Comparison of ENCODE assay signal across 8 mouse cellular contexts in genomic region chr11:58322824-58323569, GRCm38 (mm10). TPM values are rescaled to one million over a fixed set of nuclear protein-coding genes. Genes with fewer than 3 reads are reported as not detected.
DNase-seq lines count a peak whose midpoint lies in the region; ATAC-seq and TF ChIP-seq lines count a peak whose summit lies in the region.

No protein-coding gene starts in this region.

- peak; percentile 86 for TF ChIP-seq POLR2A in kidney, adult 2 months (IDR thresholded peaks at IDR 0.05; ENCODE audit: low read depth, low read length)
- TF ChIP-seq POLR2A in small intestine, adult 2 months (IDR thresholded peaks at IDR 0.05; ENCODE audit: low read depth, low read length): peak; percentile 77; the same call in 1 of the 2 replicates

- H3K36me3 ChIP-seq in embryonic facial prominence, embryonic 12.5 days: peaks cover 25% of the 10 kb centered on the region
- H3K36me3 ChIP-seq in kidney, adult 2 months (ENCODE audit: control insufficient read depth, insufficient read depth, low read length): no peaks in the 10 kb centered on the region
- H3K36me3 ChIP-seq in limb, embryonic 11.5 days (ENCODE audit: control insufficient read depth, insufficient read depth, low read length): no peaks in the 10 kb centered on the region
- H3K36me3 ChIP-seq in midbrain, embryonic 13.5 days: peaks cover 32% of the 10 kb centered on the region
- H3K36me3 ChIP-seq in small intestine, adult 2 months (ENCODE audit: control insufficient read depth, insufficient read depth, low read length): peaks cover 7% of the 10 kb centered on the region

- peak; percentile 95 for DNase-seq in 3T3-L1 (ENCODE audit: low read depth, low spot score)
- DNase-seq in adrenal gland, postnatal 36 days: peak; percentile 99
- peak; percentile 97 to 98 for DNase-seq in heart, adult 18-20 months
- peak; percentile 99 for DNase-seq in kidney, adult 2 months
- peak; percentile 96 for DNase-seq in limb, embryonic 11.5 days (ENCODE audit: low spot score)

- peaks cover 17% of the 10 kb centered on the region for H3K4me1 ChIP-seq in embryonic facial prominence, embryonic 12.5 days
- peaks cover 10% of the 10 kb centered on the region for H3K4me1 ChIP-seq in kidney, adult 2 months (ENCODE audit: control insufficient read depth, insufficient read depth, low read length)
- peaks cover 4% of the 10 kb centered on the region; the same call in 1 of the 2 replicates for H3K4me1 ChIP-seq in limb, embryonic 11.5 days (ENCODE audit: control insufficient read depth, insufficient read depth, low read length)
- H3K4me1 ChIP-seq in midbrain, embryonic 13.5 days (replicated peaks): peaks cover 20% of the 10 kb centered on the region
- no peaks in the 10 kb centered on the region; the same call in 1 of the 2 replicates for H3K4me1 ChIP-seq in small intestine, adult 2 months (ENCODE audit: control insufficient read depth, insufficient read depth, insufficient read length, low read length)

- peak overlapping the region; percentile 84 for H3K4me2 ChIP-seq in embryonic facial prominence, embryonic 12.5 days (replicated peaks)
- H3K4me2 ChIP-seq in limb, embryonic 11.5 days (ENCODE audit: low read depth, severe bottlenecking): peak overlapping the region; percentile 74
- peak overlapping the region; percentile 87 for H3K4me2 ChIP-seq in midbrain, embryonic 13.5 days (replicated peaks)

- no peaks in the 10 kb centered on the region for H3K27me3 ChIP-seq in embryonic facial prominence, embryonic 12.5 days
- no peaks in the 10 kb centered on the region for H3K27me3 ChIP-seq in kidney, adult 2 months (replicated peaks; ENCODE audit: control insufficient read depth, insufficient read depth, low read length)
- no peaks in the 10 kb centered on the region for H3K27me3 ChIP-seq in limb, embryonic 11.5 days (ENCODE audit: control insufficient read depth, insufficient read depth, low read length)
- no peaks in the 10 kb centered on the region for H3K27me3 ChIP-seq in midbrain, embryonic 13.5 days
- no peaks in the 10 kb centered on the region for H3K27me3 ChIP-seq in small intestine, adult 2 months (ENCODE audit: control insufficient read depth, insufficient read depth, low read length)

- ATAC-seq in embryonic facial prominence, embryonic 12.5 days (ENCODE audit: insufficient number of reproducible peaks, insufficient read depth, low FRiP score, low TSS enrichment): peak; percentile 98
- ATAC-seq in limb, embryonic 11.5 days (ENCODE audit: insufficient number of reproducible peaks, low FRiP score, low TSS enrichment, low read depth): peak; percentile 98
- peak; percentile 99 for ATAC-seq in midbrain, embryonic 13.5 days

- H3K9ac ChIP-seq in embryonic facial prominence, embryonic 12.5 days: peak overlapping the region; percentile 86
- H3K9ac ChIP-seq in limb, embryonic 11.5 days (ENCODE audit: low read length): peak overlapping the region; percentile 79
- peak overlapping the region; percentile 89 for H3K9ac ChIP-seq in midbrain, embryonic 13.5 days (replicated peaks)

- 0 out of 2 replicates have a peak, but pooled peaks have one; percentile 0 for TF ChIP-seq CTCF in kidney, adult 2 months (conservative IDR thresholded peaks at IDR 0.05; ENCODE audit: insufficient read depth, insufficient read length, low read depth, low read length)
- TF ChIP-seq CTCF in small intestine, adult 2 months (IDR thresholded peaks at IDR 0.05; ENCODE audit: extremely low read depth, insufficient read length, insufficient replicate concordance, low read depth, low read length): no peak

- H3K9me3 ChIP-seq in embryonic facial prominence, embryonic 12.5 days: no peaks in the 10 kb centered on the region
- H3K9me3 ChIP-seq in limb, embryonic 11.5 days (ENCODE audit: control insufficient read depth, low read length): no peaks in the 10 kb centered on the region
- H3K9me3 ChIP-seq in midbrain, embryonic 13.5 days: no peaks in the 10 kb centered on the region

- WGBS in embryonic facial prominence, embryonic 12.5 days: under 1% methylated on average over 63 of the region's 63 CpGs
- WGBS in kidney, adult 2 months: under 1% methylated on average over 63 of the region's 63 CpGs
- WGBS in limb, embryonic 11.5 days: under 1% methylated on average over 51 of the region's 63 CpGs
- under 1% methylated on average over 55 of the region's 63 CpGs for WGBS in midbrain, embryonic 13.5 days
- under 1% methylated on average over 63 of the region's 63 CpGs for WGBS in small intestine, adult 2 months

- peak overlapping the region; percentile 95 for H3K27ac ChIP-seq in embryonic facial prominence, embryonic 12.5 days
- peak overlapping the region; percentile 93 for H3K27ac ChIP-seq in kidney, adult 2 months (ENCODE audit: insufficient read depth, low read depth, low read length)
- peak overlapping the region; percentile 90 for H3K27ac ChIP-seq in limb, embryonic 11.5 days (replicated peaks; ENCODE audit: low read depth, low read length)
- H3K27ac ChIP-seq in midbrain, embryonic 13.5 days: peak overlapping the region; percentile 95
- H3K27ac ChIP-seq in small intestine, adult 2 months (ENCODE audit: insufficient read depth, low read depth, low read length): peak overlapping the region; percentile 80

- peak overlapping the region; percentile 82 for H3K4me3 ChIP-seq in embryonic facial prominence, embryonic 12.5 days
- H3K4me3 ChIP-seq in kidney, adult 2 months (ENCODE audit: insufficient read depth, low read depth, low read length): peak overlapping the region; percentile 77
- H3K4me3 ChIP-seq in limb, embryonic 11.5 days (ENCODE audit: low read depth, low read length): peak overlapping the region; percentile 71
- H3K4me3 ChIP-seq in midbrain, embryonic 13.5 days (replicated peaks): peak overlapping the region; percentile 82
- H3K4me3 ChIP-seq in small intestine, adult 2 months (ENCODE audit: low read depth, low read length): peak overlapping the region; percentile 75

RNA-seq across cellular contexts. Expression of gene Zfp672, which starts 7.1 kb away (rescaled TPM):
- total RNA-seq in adrenal gland, postnatal 36 days (2021): 10 to 100 TPM; 44.9 to 48.9 TPM
- 38.7 and 40.8 TPM in 2 replicates for polyA plus RNA-seq in embryonic facial prominence, embryonic 12.5 days (2016; fragmentation: Nextera tagmentation; extraction: Ambion mirVana)
- 10 to 100 TPM; 35.2 to 42.4 TPM for total RNA-seq in heart, adult 18-20 months (2021)
- 30.8 and 38.3 TPM in 2 replicates for polyA plus RNA-seq in kidney, adult 2 months (2012; rRNA removed)
- polyA plus RNA-seq in limb, embryonic 11.5 days (2014; fragmentation: Nextera tagmentation; extraction: Ambion mirVana): 24.6 and 28.2 TPM in 2 replicates
- 38.6 and 39.7 TPM in 2 replicates for polyA plus RNA-seq in midbrain, embryonic 13.5 days (2015; fragmentation: Nextera tagmentation; extraction: Ambion mirVana)
- polyA plus RNA-seq in small intestine, adult 2 months (2012; rRNA removed): 17.5 and 17.8 TPM in 2 replicates

RNA-seq across cellular contexts. Expression of gene Sh3bp5l, which starts 7.5 kb away (rescaled TPM):
- total RNA-seq in adrenal gland, postnatal 36 days (2021): 10 to 100 TPM; 36.7 to 51.5 TPM
- polyA plus RNA-seq in embryonic facial prominence, embryonic 12.5 days (2016; fragmentation: Nextera tagmentation; extraction: Ambion mirVana): 38.2 and 40.6 TPM in 2 replicates
- 10 to 100 TPM; 27.7 to 30.0 TPM for total RNA-seq in heart, adult 18-20 months (2021)
- 29.7 and 32.8 TPM in 2 replicates for polyA plus RNA-seq in kidney, adult 2 months (2012; rRNA removed)
- 27.0 and 27.7 TPM in 2 replicates for polyA plus RNA-seq in limb, embryonic 11.5 days (2014; fragmentation: Nextera tagmentation; extraction: Ambion mirVana)
- 48.4 and 50.7 TPM in 2 replicates for polyA plus RNA-seq in midbrain, embryonic 13.5 days (2015; fragmentation: Nextera tagmentation; extraction: Ambion mirVana)
- polyA plus RNA-seq in small intestine, adult 2 months (2012; rRNA removed): 14.9 and 22.7 TPM in 2 replicates

RNA-seq across cellular contexts. Expression of gene Zfp692, which starts 16.1 kb away (rescaled TPM):
- 10 to 100 TPM in 1 of 2 experiments, 1 to 10 TPM in 1; 7.7 to 10.9 TPM for total RNA-seq in adrenal gland, postnatal 36 days (2021)
- 27.4 and 29.7 TPM in 2 replicates for polyA plus RNA-seq in embryonic facial prominence, embryonic 12.5 days (2016; fragmentation: Nextera tagmentation; extraction: Ambion mirVana)
- total RNA-seq in heart, adult 18-20 months (2021): 1 to 10 TPM; 2.5 to 4.4 TPM
- 14.8 and 20.8 TPM in 2 replicates for polyA plus RNA-seq in kidney, adult 2 months (2012; rRNA removed)
- 12.5 and 14.2 TPM in 2 replicates for polyA plus RNA-seq in limb, embryonic 11.5 days (2014; fragmentation: Nextera tagmentation; extraction: Ambion mirVana)
- polyA plus RNA-seq in midbrain, embryonic 13.5 days (2015; fragmentation: Nextera tagmentation; extraction: Ambion mirVana): 26.0 and 28.8 TPM in 2 replicates
- polyA plus RNA-seq in small intestine, adult 2 months (2012; rRNA removed): 14.1 and 15.8 TPM in 2 replicates

RNA-seq across cellular contexts. Expression of gene 4930438A08Rik, which starts 48.4 kb away (rescaled TPM):
- total RNA-seq in adrenal gland, postnatal 36 days (2021): not detected
- polyA plus RNA-seq in embryonic facial prominence, embryonic 12.5 days (2016; fragmentation: Nextera tagmentation; extraction: Ambion mirVana): 0.08 TPM in 1 of 2 replicates, not detected in the other
- not detected for total RNA-seq in heart, adult 18-20 months (2021)
- polyA plus RNA-seq in kidney, adult 2 months (2012; rRNA removed): not detected in 2 replicates
- not detected in 2 replicates for polyA plus RNA-seq in limb, embryonic 11.5 days (2014; fragmentation: Nextera tagmentation; extraction: Ambion mirVana)
- not detected in 2 replicates for polyA plus RNA-seq in midbrain, embryonic 13.5 days (2015; fragmentation: Nextera tagmentation; extraction: Ambion mirVana)
- polyA plus RNA-seq in small intestine, adult 2 months (2012; rRNA removed): 0.28 and 0.71 TPM in 2 replicates

RNA-seq across cellular contexts. Expression of gene Lypd8, which starts 55.8 kb away (rescaled TPM):
- total RNA-seq in adrenal gland, postnatal 36 days (2021): not detected
- not detected in 2 replicates for polyA plus RNA-seq in embryonic facial prominence, embryonic 12.5 days (2016; fragmentation: Nextera tagmentation; extraction: Ambion mirVana)
- total RNA-seq in heart, adult 18-20 months (2021): not detected
- polyA plus RNA-seq in kidney, adult 2 months (2012; rRNA removed): 0.22 and 0.31 TPM in 2 replicates
- polyA plus RNA-seq in limb, embryonic 11.5 days (2014; fragmentation: Nextera tagmentation; extraction: Ambion mirVana): not detected in 2 replicates
- 0.73 TPM in 1 of 2 replicates, not detected in the other for polyA plus RNA-seq in midbrain, embryonic 13.5 days (2015; fragmentation: Nextera tagmentation; extraction: Ambion mirVana)
- 1,520 and 2,382 TPM in 2 replicates for polyA plus RNA-seq in small intestine, adult 2 months (2012; rRNA removed)

Comparison
In these comparisons a context has a peak if more than half of its experiments do, and no peak if none do; other contexts are left out.
1. Peak in every context shown above with its lines: DNase-seq, ATAC-seq, H3K4me3 ChIP-seq and H3K27ac ChIP-seq.